Mouse (Mus musculus) midbrain, embryonic 15.5 days (tissue): ENCODE measurements around the gene Zfp114. TPM values are rescaled to one million over a fixed set of nuclear protein-coding genes. Genes with fewer than 3 reads are reported as not detected.

Source experiments
- ATAC-seq: fragments of 200-750 bp; cut with Nextera tagmentation; replicated peaks from 2 replicates; pipeline ENCODE4 v1.8.0; 2017; ENCODE audit warnings: moderate TSS enrichment
- H3K27ac ChIP-seq: fragments of 300-500 bp; sonication (generic); 2 replicates; pipeline ENCODE4 v1.5.1; 2015; ENCODE audit warnings: mild to moderate bottlenecking, inconsistent platforms
- H3K27me3 ChIP-seq: fragments of 300-500 bp; sonication (generic); replicated peaks from 2 replicates; pipeline ENCODE4 v1.6.1; 2015; ENCODE audit warnings: inconsistent platforms
- H3K36me3 ChIP-seq: fragments of 300-500 bp; sonication (generic); replicated peaks from 2 replicates; pipeline ENCODE4 v1.6.1; 2015; ENCODE audit warnings: inconsistent platforms
- H3K4me1 ChIP-seq: fragments of 300-500 bp; sonication (generic); 2 replicates; pipeline ENCODE4 v1.6.1; 2015; ENCODE audit warnings: inconsistent platforms
- H3K4me2 ChIP-seq: fragments of 300-500 bp; sonication (generic); 2 replicates; pipeline ENCODE4 v1.6.1; 2015; ENCODE audit warnings: inconsistent platforms, mild to moderate bottlenecking, moderate library complexity
- H3K4me3 ChIP-seq: fragments of 300-500 bp; sonication (generic); 2 replicates; pipeline ENCODE4 v1.5.1; 2015; ENCODE audit warnings: mild to moderate bottlenecking, inconsistent platforms
- H3K9ac ChIP-seq: fragments of 300-500 bp; sonication (generic); 2 replicates; pipeline ENCODE4 v1.6.1; 2015; ENCODE audit warnings: mild to moderate bottlenecking, inconsistent platforms
- H3K9me3 ChIP-seq: fragments of 300-500 bp; sonication (generic); 2 replicates; pipeline ENCODE4 v1.6.1; 2016; ENCODE audit warnings: inconsistent platforms
- WGBS: fragments of 180-500 bp; shearing (Covaris S2); methylation state at CpG from one replicate; pipeline ENCODE4 v1.1.7; 2015; ENCODE audit warnings: mixed read lengths; 5-methylcytosine and 5-hydroxymethylcytosine counted together
- polyA plus RNA-seq: library from polyadenylated mRNA; unstranded; fragments of >200 nt; fragmentation: Nextera tagmentation; extraction: Ambion mirVana; gene quantifications from 2 replicates; pipeline ENCODE4 v1.2.1, GENCODE M21; 2015

Gene Zfp114
- 5.6 and 5.7 TPM in 2 replicates for polyA plus RNA-seq

GRCm38 (mm10) chr7:24174618-24175336, at the start of gene Zfp114:
Gene Zfp114, plus strand, starts transcription at chr7:24175060.
- 12% methylated on average over 23 of the region's 23 CpGs for WGBS
- Histone ChIP-seq H3K9me3 (no peaks in the 10 kb centered on the region), H3K27me3 (no peaks in the 10 kb centered on the region), H3K36me3 (no peaks in the 10 kb centered on the region), H3K27ac (peak within 1 kb of the TSS; percentile 76), H3K4me3 (peak within 1 kb of the TSS; percentile 58), H3K9ac (peak within 1 kb of the TSS; percentile 59), H3K4me1 (peaks cover 10% of the 10 kb centered on the region; the same call in 1 of the 2 replicates), H3K4me2 (peak within 1 kb of the TSS; percentile 57)
- ATAC-seq, result peak; percentile 93

GRCm38 (mm10) chr7:24133425-24133995, 41.4 kb upstream of the Zfp114 start:
- peaks cover 17% of the 10 kb centered on the region for H3K36me3 ChIP-seq
- 12% methylated on average over 6 of the region's 6 CpGs for WGBS
- peak overlapping the region; percentile 68 for H3K4me3 ChIP-seq
- peak overlapping the region; percentile 82 for H3K9ac ChIP-seq
- peak overlapping the region; percentile 76 for H3K27ac ChIP-seq
- no peaks in the 10 kb centered on the region for H3K27me3 ChIP-seq
- ATAC-seq, result peak; percentile 67
- peaks cover 26% of the 10 kb centered on the region for H3K4me1 ChIP-seq
- H3K9me3 ChIP-seq, result no peaks in the 10 kb centered on the region
- H3K4me2 ChIP-seq, result peak overlapping the region; percentile 78

- Histone ChIP-seq H3K27me3 (no peaks in the 10 kb centered on the region), H3K4me2 (peak within 1 kb of the TSS; percentile 78), H3K4me1 (peaks cover 26% of the 10 kb centered on the region), H3K9me3 (no peaks in the 10 kb centered on the region), H3K27ac (peak within 1 kb of the TSS; percentile 76), H3K4me3 (peak within 1 kb of the TSS; percentile 68), H3K36me3 (peaks cover 23% of the 10 kb centered on the region), H3K9ac (peak within 1 kb of the TSS; percentile 82)
- peak; percentile 97 for ATAC-seq
- 5% methylated on average over 32 of the region's 32 CpGs for WGBS
These were observed 40.6 kb upstream of the Zfp114 start, which contains the start of gene Zfp235 for GRCm38 (mm10) chr7:24133996-24134828. Gene Zfp235, plus strand, starts transcription at chr7:24134169.

- H3K27me3 ChIP-seq, result no peaks in the 10 kb centered on the region
- H3K9ac ChIP-seq, result no peak overlapping the region
- no peaks in the 10 kb centered on the region for H3K9me3 ChIP-seq
- H3K4me1 ChIP-seq, result no peaks in the 10 kb centered on the region
- ATAC-seq, result no peak
- no peak overlapping the region for H3K27ac ChIP-seq
- WGBS, result 91% methylated on average over 6 of the region's 6 CpGs
- H3K4me3 ChIP-seq, result no peak overlapping the region
- H3K36me3 ChIP-seq, result peaks cover 48% of the 10 kb centered on the region
- no peak overlapping the region for H3K4me2 ChIP-seq
These were observed 32.3 kb upstream of the Zfp114 start for GRCm38 (mm10) chr7:24142566-24142965.

- Histone ChIP-seq H3K9me3 (no peaks in the 10 kb centered on the region), H3K4me1 (no peaks in the 10 kb centered on the region), H3K27ac (no peak overlapping the region), H3K9ac (no peak overlapping the region), H3K27me3 (no peaks in the 10 kb centered on the region), H3K4me3 (no peak overlapping the region), H3K4me2 (no peak overlapping the region), H3K36me3 (no peaks in the 10 kb centered on the region)
- no peak for ATAC-seq
- 5% methylated on average over 1 of the region's 1 CpGs for WGBS
These were observed 21.6 kb upstream of the Zfp114 start for GRCm38 (mm10) chr7:24153272-24153671.

GRCm38 (mm10) chr7:24172191-24172590, 2.7 kb upstream of the Zfp114 start:
- Histone ChIP-seq H3K9me3 (no peaks in the 10 kb centered on the region), H3K4me1 (peaks cover 10% of the 10 kb centered on the region; the same call in 1 of the 2 replicates), H3K4me3 (no peak overlapping the region), H3K27ac (no peak overlapping the region), H3K27me3 (no peaks in the 10 kb centered on the region), H3K36me3 (no peaks in the 10 kb centered on the region), H3K4me2 (no peak overlapping the region), H3K9ac (no peak overlapping the region)
- ATAC-seq, result no peak
- WGBS, result 68% methylated on average over 4 of the region's 4 CpGs

- WGBS, result 61% methylated on average over 6 of the region's 6 CpGs
- ATAC-seq, result peak; percentile 57; the same call in 1 of the 2 replicates
These were observed 464 bp downstream of the Zfp114 start for GRCm38 (mm10) chr7:24175337-24175711.

GRCm38 (mm10) chr7:24187611-24188010, 12.8 kb downstream of the Zfp114 start:
- Histone ChIP-seq H3K27me3 (no peaks in the 10 kb centered on the region), H3K4me1 (no peaks in the 10 kb centered on the region), H3K36me3 (no peaks in the 10 kb centered on the region), H3K9me3 (no peaks in the 10 kb centered on the region), H3K27ac (no peak overlapping the region), H3K9ac (no peak overlapping the region), H3K4me2 (no peak overlapping the region), H3K4me3 (no peak overlapping the region)
- WGBS, result 59% methylated on average over 1 of the region's 1 CpGs
- no peak for ATAC-seq

More at GRCm38 (mm10) chr7:24175337-24175711, 464 bp downstream of the Zfp114 start:
- H3K36me3 ChIP-seq, result no peaks in the 10 kb centered on the region
- no peaks in the 10 kb centered on the region for H3K9me3 ChIP-seq
- peak overlapping the region; percentile 58 for H3K4me3 ChIP-seq
- peaks cover 10% of the 10 kb centered on the region; the same call in 1 of the 2 replicates for H3K4me1 ChIP-seq
- H3K9ac ChIP-seq, result peak overlapping the region; percentile 59; the same call in 1 of the 2 replicates
- peak overlapping the region; percentile 57 for H3K4me2 ChIP-seq
- no peaks in the 10 kb centered on the region for H3K27me3 ChIP-seq
- H3K27ac ChIP-seq, result peak overlapping the region; percentile 76; the same call in 1 of the 2 replicates

- WGBS, result 69% methylated on average over 4 of the region's 4 CpGs
These were observed 14.2 kb downstream of the Zfp114 start for GRCm38 (mm10) chr7:24188901-24189570.

GRCm38 (mm10) chr7:24189571-24189944, 14.7 kb downstream of the Zfp114 start:
- Histone ChIP-seq H3K27ac (no peak overlapping the region), H3K27me3 (no peaks in the 10 kb centered on the region), H3K4me1 (no peaks in the 10 kb centered on the region), H3K4me3 (no peak overlapping the region), H3K9ac (no peak overlapping the region), H3K9me3 (no peaks in the 10 kb centered on the region), H3K36me3 (peaks cover 15% of the 10 kb centered on the region; the same call in 1 of the 2 replicates), H3K4me2 (no peak overlapping the region)
- 84% methylated on average over 5 of the region's 5 CpGs for WGBS
- ATAC-seq, result no peak

More at GRCm38 (mm10) chr7:24188901-24189570, 14.2 kb downstream of the Zfp114 start:
- H3K27ac ChIP-seq, result no peak overlapping the region
- no peak overlapping the region for H3K4me2 ChIP-seq
- H3K27me3 ChIP-seq, result no peaks in the 10 kb centered on the region
- H3K4me3 ChIP-seq, result no peak overlapping the region
- H3K4me1 ChIP-seq, result no peaks in the 10 kb centered on the region
- no peaks in the 10 kb centered on the region for H3K9me3 ChIP-seq
- ATAC-seq, result no peak
- H3K36me3 ChIP-seq, result peaks cover 10% of the 10 kb centered on the region; the same call in 1 of the 2 replicates
- no peak overlapping the region for H3K9ac ChIP-seq

- H3K27me3 ChIP-seq, result no peaks in the 10 kb centered on the region
These were observed 16.5 kb downstream of the Zfp114 start for GRCm38 (mm10) chr7:24191361-24191760.

More at GRCm38 (mm10) chr7:24191361-24191760, 16.5 kb downstream of the Zfp114 start:
- WGBS, result 81% methylated on average over 2 of the region's 2 CpGs
- no peak overlapping the region for H3K4me3 ChIP-seq
- no peak overlapping the region for H3K4me2 ChIP-seq
- H3K4me1 ChIP-seq, result no peaks in the 10 kb centered on the region
- ATAC-seq, result no peak
- H3K36me3 ChIP-seq, result peaks cover 19% of the 10 kb centered on the region; the same call in 1 of the 2 replicates
- H3K9ac ChIP-seq, result no peak overlapping the region
- no peak overlapping the region for H3K27ac ChIP-seq
- no peaks in the 10 kb centered on the region for H3K9me3 ChIP-seq
